Mouse (Mus musculus) CH12.LX (cell line): Measurements from ENCODE around the gene Gxylt1. TPM values are rescaled to one million over a fixed set of nuclear protein-coding genes. Genes with fewer than 3 reads are reported as not detected.

Experiments used
- polyA plus RNA-seq: library from polyadenylated mRNA; unstranded; fragments of >175 nt; gene quantifications from 2 replicates; pipeline ENCODE4 v1.2.1, GENCODE M21; 2012; ENCODE audit warnings: low read depth; ENCODE audit not compliant: insufficient read length
- total RNA-seq, 2 experiments: library from RNA; depleted of rRNA; stranded (reverse); fragments of 300-350 nt in 1 of 2; fragments of >200 nt in 1 of 2; gene quantifications; 2 replicates each; pipeline ENCODE4 v1.2.3; 2012 to 2014

Gene Gxylt1
- total and polyA plus RNA-seq, 3 experiments = 7.5 to 18.5 (median 9.5) TPM

Other genes with a start within 250 kb of the Gxylt1 start
- gene Yaf2, start 61.8 kb upstream of the Gxylt1 start, total RNA-seq (2012; rRNA removed) = 32.7 and 33.7 TPM in 2 replicates
- gene Yaf2, start 61.8 kb upstream of the Gxylt1 start, total RNA-seq (2014; rRNA removed) = 78.4 and 84.8 TPM in 2 replicates
- 40.9 and 46.2 TPM in 2 replicates for gene Yaf2, start 61.8 kb upstream of the Gxylt1 start, polyA plus RNA-seq
- 49.1 and 56.7 TPM in 2 replicates for gene Zcrb1, start 123.2 kb upstream of the Gxylt1 start, total RNA-seq (2012; rRNA removed)
- 60.3 and 72.7 TPM in 2 replicates for gene Zcrb1, start 123.2 kb upstream of the Gxylt1 start, total RNA-seq (2014; rRNA removed)
- 145 and 146 TPM in 2 replicates for gene Zcrb1, start 123.2 kb upstream of the Gxylt1 start, polyA plus RNA-seq
- gene Pphln1, start 123.2 kb upstream of the Gxylt1 start, total RNA-seq (2012; rRNA removed) = 22.9 and 27.9 TPM in 2 replicates
- 63.9 and 69.0 TPM in 2 replicates for gene Pphln1, start 123.2 kb upstream of the Gxylt1 start, total RNA-seq (2014; rRNA removed)
- 59.3 and 59.9 TPM in 2 replicates for gene Pphln1, start 123.2 kb upstream of the Gxylt1 start, polyA plus RNA-seq